Mouse (Mus musculus) bone marrow macrophage, adult 2 months (primary cell): ENCODE data around the gene Fto.

Source experiments
- CTCF ChIP-seq: IDR thresholded peaks from 2 replicates; pipeline ENCODE4 v1.5.1; 2012; ENCODE audit warnings: low read depth, mild to moderate bottlenecking, low read length, moderate library complexity
- POLR2A ChIP-seq: IDR thresholded peaks from 2 replicates; pipeline ENCODE4 v1.6.1; 2012; ENCODE audit warnings: mild to moderate bottlenecking, low read depth, low read length, borderline replicate concordance

GRCm38 (mm10) chr8:91355301-91355905 is 42.1 kb downstream of the Fto start:
- no peak for TF ChIP-seq CTCF
- no peak for TF ChIP-seq POLR2A
